Mouse (Mus musculus): ENCODE results near the gene Olfr74.
"Not testable (repeated sequence)": the region's sequence is repeated elsewhere in the genome, so short reads cannot be mapped to it uniquely, and the experiment has no call there.

DNA sequence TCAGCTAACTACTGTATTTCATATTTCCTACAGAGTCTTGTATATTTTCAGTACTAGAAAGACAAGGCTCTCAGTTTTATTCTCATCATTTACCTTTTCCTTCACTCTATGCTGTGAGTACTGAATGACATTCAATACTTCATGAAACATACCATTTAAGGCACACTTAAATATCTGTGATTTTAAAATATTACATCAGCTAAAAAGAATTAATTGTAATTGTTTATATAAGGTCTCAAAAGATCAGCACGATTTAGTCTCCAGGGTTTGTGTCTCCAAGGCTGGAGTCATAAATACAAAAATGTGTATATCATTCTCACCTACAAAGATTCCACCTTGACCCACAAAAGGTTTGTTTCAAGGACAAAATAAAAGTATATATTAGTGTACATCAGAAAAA is 48.0 kb upstream of the Olfr74 start, which contains the start of gene Olfr1161:
- not testable (repeated sequence) for TF ChIP-seq CTCF (IDR thresholded peaks at IDR 0.05; ENCODE audit: extremely low read depth, insufficient read length, insufficient replicate concordance, low read depth, low read length); POLR2A (IDR thresholded peaks at IDR 0.05; ENCODE audit: low read depth, low read length)
